Mouse (Mus musculus): ENCODE data around the gene Epas1.

- TF ChIP-seq USF2 (IDR thresholded peaks at IDR 0.05; ENCODE audit: borderline replicate concordance in 1 of 2, insufficient read depth in 1 of 2, low read depth in 1 of 2, low read length in 2 of 2) (no peak), HCFC1 (IDR thresholded peaks at IDR 0.05; ENCODE audit: low read depth, low read length) (no peak), CTCF (IDR thresholded peaks at IDR 0.05 in 2 of 3, conservative IDR thresholded peaks at IDR 0.05 in 1 of 3; ENCODE audit: control insufficient read depth in 1 of 3, insufficient read depth in 1 of 3, low read depth in 2 of 3, low read length in 3 of 3, poor library complexity in 1 of 3, severe bottlenecking in 1 of 3) (no peak), POLR2A (IDR thresholded peaks at IDR 0.05; ENCODE audit: control insufficient read depth in 1 of 2, insufficient read depth in 1 of 2, low read depth in 1 of 2, low read length in 2 of 2, poor library complexity in 1 of 2) (no peak), ZKSCAN1 (IDR thresholded peaks at IDR 0.05; ENCODE audit: low read depth, low read length) (no peak), EP300 (IDR thresholded peaks at IDR 0.05; ENCODE audit: low read depth in 1 of 2, low read length in 2 of 2) (no peak), MEF2A (IDR thresholded peaks at IDR 0.05; ENCODE audit: extremely low read depth, insufficient replicate concordance, low read depth, low read length, poor library complexity, severe bottlenecking) (no peak), UBTF (IDR thresholded peaks at IDR 0.05; ENCODE audit: borderline replicate concordance, insufficient read depth, low read depth, low read length) (no peak), CHD2 (IDR thresholded peaks at IDR 0.05; ENCODE audit: low read length) (no peak)
These were observed 71.8 kb downstream of the Epas1 start for GRCm38 (mm10) chr17:86825163-86825902.
